Mouse (Mus musculus) thymus, adult 2 months (tissue): Measurements from ENCODE around the gene Kpna7.
A peak's percentile ranks its signal among the peaks of the same experiment; 100 is the strongest.

Experiments
- CTCF ChIP-seq: fragments of 200-500 bp; IDR thresholded peaks from 2 replicates; pipeline ENCODE4 v1.5.1; 2012; ENCODE audit warnings: mild to moderate bottlenecking, control low read depth, low read length, moderate library complexity, borderline replicate concordance; ENCODE audit not compliant: control insufficient read depth, poor library complexity, insufficient read depth; ENCODE audit errors: extremely low read depth
- POLR2A ChIP-seq: fragments of 200-500 bp; IDR thresholded peaks from 2 replicates; pipeline ENCODE4 v1.6.1; 2012; ENCODE audit warnings: mild to moderate bottlenecking, low read length, control low read depth, moderate library complexity; ENCODE audit not compliant: control insufficient read depth, poor library complexity, insufficient read depth; ENCODE audit errors: extremely low read depth

GRCm38 (mm10) chr5:144965639-144966351, 118.0 kb downstream of the Kpna7 start, which contains the start of gene Smurf1:
- TF ChIP-seq CTCF (no peak), POLR2A (peak; percentile 82)
